Mouse (Mus musculus) yolk sac, embryonic 10.5 days (tissue): ENCODE data around the gene Usp42.

Experiments used
- DNase-seq: peaks from one replicate; pipeline ENCODE4 v3.0.0-alpha.2; 2017; ENCODE audit warnings: low spot score

Usp42 gene

GRCm38 (mm10) chr5:143690392-143690791, 41.7 kb downstream of the Usp42 start:
- no peak for DNase-seq

GRCm38 (mm10) chr5:143687589-143687988, 44.5 kb downstream of the Usp42 start:
- DNase-seq: no peak

GRCm38 (mm10) chr5:143686456-143686855, 45.6 kb downstream of the Usp42 start:
- DNase-seq: no peak

DNA sequence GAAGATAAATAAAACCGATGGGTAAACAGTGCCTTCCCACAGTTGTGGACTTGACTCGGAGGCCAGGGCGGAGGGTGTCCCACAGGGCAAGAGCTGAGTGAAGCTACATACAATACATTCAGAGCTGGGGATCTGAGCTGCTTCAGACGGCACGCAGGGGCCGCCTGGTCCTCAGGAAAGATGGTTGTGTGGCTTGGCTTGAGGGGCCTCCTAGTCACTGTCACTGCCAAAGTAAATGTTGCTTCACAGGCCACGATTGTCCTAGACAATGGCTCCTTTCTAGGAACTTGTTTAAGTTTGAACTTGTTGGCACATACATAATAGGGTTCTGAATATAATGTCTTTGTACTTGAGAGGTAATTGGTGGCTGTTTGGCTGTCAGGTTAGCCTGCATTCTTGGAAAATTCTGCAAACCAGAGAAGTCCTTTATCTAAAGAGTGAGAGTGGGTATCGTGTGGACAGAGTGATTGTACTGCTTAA, 47.1 kb downstream of the Usp42 start:
- no peak for DNase-seq

GRCm38 (mm10) chr5:143683696-143684095, 48.4 kb downstream of the Usp42 start:
- DNase-seq: no peak

DNA sequence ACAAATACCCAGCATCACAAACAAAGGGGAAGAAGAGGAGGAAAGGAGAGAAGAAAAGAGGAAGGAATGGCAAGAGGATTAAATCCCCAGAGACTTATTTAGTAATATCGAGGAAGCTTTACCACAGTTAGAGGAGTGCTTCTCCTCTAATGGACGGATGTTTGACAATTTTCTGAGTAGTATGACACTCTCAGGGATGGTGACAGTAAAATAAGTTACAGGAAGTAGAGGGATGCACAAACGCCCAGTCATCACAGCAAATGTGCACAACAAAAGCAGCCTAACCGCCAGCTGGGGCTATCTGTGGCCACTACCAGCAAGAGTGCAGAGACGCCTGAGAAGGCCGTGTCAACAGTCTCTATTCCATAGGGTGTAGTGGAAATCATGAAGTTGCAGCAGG, 52.4 kb downstream of the Usp42 start:
- DNase-seq: no peak

DNA sequence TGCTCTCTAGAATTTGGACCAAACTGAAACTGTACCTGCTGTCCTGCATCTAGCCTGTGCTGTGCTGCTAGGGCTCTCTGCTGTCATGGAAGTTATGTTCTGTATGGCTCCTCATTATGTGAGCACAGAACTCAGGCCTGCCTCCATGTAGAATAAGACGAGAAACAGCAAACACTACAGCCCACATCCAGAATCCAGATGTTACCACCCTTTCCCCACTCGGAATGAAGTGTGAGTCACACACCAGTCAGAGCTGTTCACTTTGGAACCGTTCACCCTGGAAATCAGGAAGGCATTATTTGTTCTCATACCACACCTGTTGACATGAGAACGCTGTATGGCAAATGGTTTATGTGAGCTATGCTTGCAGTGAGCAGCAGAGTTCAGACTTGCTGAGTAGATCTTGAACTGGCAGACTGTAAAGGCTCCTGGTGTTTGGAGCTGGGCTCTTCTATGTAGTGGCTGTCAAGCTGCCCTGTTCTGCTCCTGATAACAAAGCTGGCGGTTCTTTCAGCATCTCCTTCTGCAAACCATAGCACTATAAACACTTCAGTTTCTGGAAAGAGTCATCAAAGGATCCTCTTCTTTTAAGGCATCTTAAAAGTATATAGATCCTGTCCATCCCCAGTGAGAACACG, 53.3 kb downstream of the Usp42 start:
- no peak for DNase-seq

- no peak for DNase-seq
These were observed 54.7 kb downstream of the Usp42 start for GRCm38 (mm10) chr5:143677363-143677762.

DNA sequence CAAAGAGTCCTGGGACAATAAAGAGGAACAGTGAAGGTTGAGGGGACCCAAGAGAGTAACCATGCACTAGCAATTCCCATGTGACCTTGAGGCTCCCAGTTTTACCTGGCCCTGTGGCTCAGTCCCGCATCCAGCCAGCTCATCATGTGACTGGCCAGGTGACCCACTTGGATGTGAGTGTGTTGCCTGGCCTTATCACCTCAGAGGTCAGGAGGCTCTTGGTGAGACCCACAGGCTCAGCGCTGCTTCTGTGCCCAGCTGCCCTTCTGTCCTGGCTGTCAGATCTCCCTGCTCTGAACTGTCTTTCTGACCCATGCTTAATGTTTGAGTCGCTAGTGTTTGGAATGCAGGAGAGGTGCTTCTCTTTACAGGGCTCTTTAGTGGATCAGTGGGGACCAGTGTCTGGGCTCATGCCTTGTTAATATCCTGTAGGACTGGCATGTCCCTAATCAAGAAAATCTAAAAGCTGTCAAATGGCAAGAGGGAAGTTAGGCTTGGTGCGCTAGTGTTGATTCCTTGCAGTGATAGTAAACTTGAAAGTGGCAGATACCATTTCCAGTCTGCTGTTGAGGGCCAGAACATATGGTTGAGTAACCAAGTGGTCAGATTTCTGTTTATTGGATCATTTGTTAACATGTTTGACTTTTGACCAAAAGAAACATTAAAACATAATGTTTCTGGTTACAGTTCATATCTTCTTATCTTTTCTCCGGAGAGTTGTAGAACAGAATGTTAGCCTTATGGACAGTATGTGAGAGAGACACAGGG, 55.7 kb downstream of the Usp42 start:
- no peak for DNase-seq

DNA sequence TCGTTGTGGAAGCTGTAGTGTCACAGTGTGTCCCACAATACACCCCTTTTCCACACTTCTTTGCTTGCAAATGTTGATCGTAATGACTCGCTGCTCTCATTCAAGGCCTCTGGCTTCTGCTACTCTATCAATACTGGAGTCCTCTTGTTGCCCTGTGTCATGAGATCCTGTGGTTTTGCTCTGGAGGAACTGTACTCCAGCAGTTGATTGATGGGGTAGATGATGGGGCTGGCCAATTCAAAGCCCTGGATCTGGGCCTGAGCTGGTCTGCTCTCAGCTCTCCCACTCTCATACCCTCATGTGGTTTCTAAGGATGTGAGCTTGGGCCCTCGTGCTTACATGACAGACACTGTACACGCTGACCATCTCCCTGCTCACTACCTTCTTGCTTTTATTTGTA, 57.5 kb downstream of the Usp42 start:
- DNase-seq: no peak

DNA sequence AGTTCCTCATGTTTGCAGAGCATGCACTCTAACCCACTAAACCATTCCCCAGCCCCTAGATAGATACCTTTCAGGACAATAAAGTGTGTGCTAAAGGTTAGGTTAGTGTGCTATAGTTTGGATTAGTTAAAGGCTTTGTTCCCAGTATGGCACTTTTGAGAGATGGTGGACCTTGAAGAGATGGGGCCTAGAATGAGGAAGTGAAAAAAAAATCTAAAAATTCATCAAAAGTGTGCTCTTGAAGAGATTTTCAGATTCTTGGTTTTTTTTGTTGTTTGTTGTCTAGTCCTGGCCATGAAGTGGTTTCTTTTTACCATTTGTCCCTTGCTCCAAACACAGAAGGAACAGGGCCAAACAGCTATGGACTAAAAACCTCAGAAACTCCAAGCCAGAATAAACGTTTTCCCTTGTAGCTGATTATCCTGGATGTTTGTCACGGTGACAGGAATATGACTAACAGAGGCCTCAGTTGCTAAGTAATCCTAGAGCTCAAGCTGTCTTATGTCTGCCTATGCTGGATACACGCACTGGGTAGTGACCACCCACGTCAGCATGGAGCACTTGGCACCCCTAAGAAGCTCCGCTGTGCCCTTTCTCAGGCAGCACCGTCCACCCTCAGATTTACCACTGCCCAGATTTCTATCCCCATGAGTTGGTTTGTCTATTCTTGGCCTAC, 61.2 kb downstream of the Usp42 start:
- no peak for DNase-seq

GRCm38 (mm10) chr5:143669839-143670238, 62.2 kb downstream of the Usp42 start:
- DNase-seq: no peak

- DNase-seq: no peak
These were observed 62.7 kb downstream of the Usp42 start for GRCm38 (mm10) chr5:143669393-143669792.

- DNase-seq: no peak
These were observed 63.2 kb downstream of the Usp42 start for GRCm38 (mm10) chr5:143668884-143669283.

DNA sequence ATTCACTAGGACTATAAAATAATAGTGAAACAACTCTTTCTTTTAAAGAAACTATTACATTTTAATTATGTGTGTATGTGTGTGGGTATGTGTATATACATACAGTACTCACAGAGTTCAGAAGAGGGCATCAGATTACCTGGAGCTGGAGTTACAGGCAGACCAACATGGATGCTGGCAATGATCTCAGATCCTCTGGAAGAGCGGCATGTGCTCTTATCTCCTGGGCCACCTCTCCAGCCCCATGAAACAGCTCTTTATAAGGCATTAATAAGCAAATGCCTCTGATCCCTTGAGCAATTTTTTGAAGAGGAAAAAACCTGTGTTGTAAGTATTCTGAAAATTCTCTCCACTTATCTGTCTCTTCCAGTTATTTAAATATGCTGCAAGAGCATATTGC, 66.1 kb downstream of the Usp42 start:
- no peak for DNase-seq

DNA sequence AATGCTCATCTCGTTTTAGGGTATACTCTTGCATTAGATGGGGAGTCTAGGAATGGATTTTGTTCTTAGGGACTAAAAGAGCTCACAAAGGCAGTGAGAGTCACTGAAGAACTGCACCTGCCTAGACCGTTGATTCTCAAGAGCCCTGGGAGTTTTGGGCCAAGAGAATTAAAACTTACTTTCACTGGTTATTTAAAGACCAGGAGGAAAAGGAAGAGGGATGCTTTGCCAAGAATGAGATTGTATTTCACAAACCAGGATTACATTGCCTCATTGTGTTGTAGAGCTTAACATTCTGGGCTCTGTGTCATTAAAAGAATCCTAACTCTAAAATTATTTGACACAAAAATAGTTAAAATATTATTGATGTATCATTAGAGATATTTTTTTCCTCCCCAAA, 66.5 kb downstream of the Usp42 start:
- no peak for DNase-seq

GRCm38 (mm10) chr5:143663074-143663687, 68.9 kb downstream of the Usp42 start:
- DNase-seq: no peak
